Mouse (Mus musculus) embryo, embryonic 9.5 days (tissue): ENCODE data around the gene Rbp2.

Experiments
- DNase-seq: peaks from one replicate; pipeline ENCODE4 v3.0.0-alpha.2; 2017; ENCODE audit errors: extremely low spot score

Rbp2 gene

GRCm38 (mm10) chr9:98485815-98486214, at the start of gene Rbp2:
Gene Rbp2 (plus strand): TSS chr9:98486115.
- DNase-seq = no peak

GRCm38 (mm10) chr9:98437819-98438218, 48.1 kb upstream of the Rbp2 start:
- no peak for DNase-seq

DNA sequence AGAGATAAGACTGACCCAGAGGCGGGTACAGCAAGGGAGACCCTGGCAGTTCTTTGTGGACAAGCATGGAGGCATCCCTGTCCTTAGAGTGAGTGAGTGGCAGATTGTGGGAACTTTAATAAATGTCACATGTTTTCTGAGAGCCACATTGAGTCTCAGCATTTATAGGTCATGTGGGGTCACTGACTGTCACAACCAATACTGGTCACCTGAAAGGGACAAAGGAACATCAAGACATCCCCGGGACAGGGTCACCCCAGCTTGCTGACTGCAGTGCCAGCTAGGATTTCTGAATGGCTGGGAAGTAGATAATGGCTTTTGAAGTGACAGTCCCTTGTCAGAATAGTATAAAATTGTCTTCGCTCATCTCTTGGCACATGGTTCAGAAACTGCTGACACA, 46.8 kb upstream of the Rbp2 start:
- DNase-seq = no peak

DNA sequence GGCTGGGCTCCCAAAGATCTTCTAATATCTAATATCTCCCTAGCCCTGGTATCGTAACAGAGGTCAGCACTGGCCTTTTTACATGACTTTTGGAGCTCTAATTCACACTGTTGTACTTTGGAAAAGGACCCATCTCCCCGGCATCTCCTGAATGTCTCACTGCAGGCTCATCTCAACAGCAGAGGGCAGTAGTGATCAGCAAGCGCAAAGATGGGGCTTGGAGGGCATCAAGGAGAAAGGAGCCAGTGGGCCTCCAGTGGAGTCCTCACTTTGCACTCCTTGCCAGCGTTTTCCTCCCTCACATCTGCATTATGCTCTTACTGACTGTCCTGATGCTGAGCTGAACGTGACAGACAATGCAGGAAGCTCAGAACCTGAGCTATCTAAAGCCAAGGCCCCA, 43.3 kb upstream of the Rbp2 start:
- peak; percentile 47 for DNase-seq

GRCm38 (mm10) chr9:98445359-98446149, 40.4 kb upstream of the Rbp2 start:
- no peak for DNase-seq

DNA sequence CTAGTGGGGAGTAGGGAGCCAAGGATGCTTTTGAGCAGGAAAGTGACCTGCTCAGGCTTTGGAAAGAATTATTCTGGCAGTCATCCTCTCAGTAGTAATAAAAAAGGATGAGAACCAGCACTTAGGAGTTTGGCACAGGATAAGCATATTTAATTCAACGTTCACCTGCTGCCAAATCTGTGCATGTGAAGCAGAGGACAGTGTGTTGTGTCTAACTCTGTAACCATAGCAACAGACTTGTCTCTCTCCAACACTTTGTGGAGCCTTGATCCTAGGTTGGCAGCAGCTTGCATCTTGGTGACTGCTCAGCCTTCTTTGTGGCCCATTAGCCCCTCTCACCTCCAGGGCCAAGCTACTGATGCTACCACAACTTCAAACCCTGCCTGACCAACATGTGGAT, 34.9 kb upstream of the Rbp2 start:
- no peak for DNase-seq

- DNase-seq = no peak
These were observed 19.2 kb upstream of the Rbp2 start for GRCm38 (mm10) chr9:98466709-98467108.

DNA sequence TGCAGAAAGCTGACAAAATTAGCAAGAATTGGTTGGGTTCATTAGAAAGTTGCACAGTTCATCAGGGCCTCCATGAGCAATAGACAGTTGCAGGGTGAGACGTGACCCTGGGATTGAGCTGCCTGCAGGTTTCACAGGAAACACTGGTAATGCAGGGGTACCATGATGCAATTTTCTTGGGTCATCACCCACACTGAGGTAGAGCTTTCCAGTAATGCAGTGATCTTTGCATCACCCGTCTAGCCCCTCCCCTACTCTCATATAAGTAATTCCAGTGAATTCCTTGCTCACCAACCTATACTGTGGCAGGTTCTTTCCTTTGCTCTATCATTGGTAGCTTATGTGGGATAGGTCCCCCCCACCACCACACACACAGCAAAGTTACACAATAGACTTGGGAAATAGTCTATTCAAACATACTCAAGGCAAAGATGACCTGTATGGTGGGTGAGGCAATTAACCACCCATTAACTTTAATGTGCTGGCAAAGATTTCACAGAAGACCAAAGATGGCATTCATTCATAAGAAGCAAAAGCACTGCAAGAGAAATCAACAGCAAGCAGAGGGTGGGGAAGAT, 5.7 kb upstream of the Rbp2 start:
- no peak for DNase-seq

- DNase-seq = no peak
These were observed 3.7 kb upstream of the Rbp2 start for GRCm38 (mm10) chr9:98482256-98482655.

- no peak for DNase-seq
These were observed 895 bp upstream of the Rbp2 start for GRCm38 (mm10) chr9:98485020-98485419.

DNA sequence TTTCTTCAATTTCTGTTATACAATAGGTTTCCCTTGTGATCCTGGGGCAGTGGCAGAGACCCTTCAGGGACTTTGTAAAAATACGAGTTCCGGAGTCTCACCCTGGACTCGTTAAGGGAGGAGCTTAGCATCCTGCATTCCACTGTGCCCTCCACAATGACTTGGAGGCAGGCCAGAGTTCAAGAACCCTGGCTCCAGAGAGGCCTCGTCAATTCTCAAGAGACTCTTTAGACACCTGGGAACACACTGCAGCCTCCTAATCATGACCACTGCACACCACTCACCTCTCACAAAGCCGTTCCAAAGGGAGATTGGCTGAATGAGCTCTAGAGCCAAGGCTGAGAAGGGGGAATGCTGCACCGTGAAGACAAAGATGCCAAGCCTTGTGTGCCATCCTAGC, 1.4 kb downstream of the Rbp2 start:
- no peak for DNase-seq

- no peak for DNase-seq
These were observed 3.6 kb downstream of the Rbp2 start for GRCm38 (mm10) chr9:98489532-98489931.

- DNase-seq = no peak
These were observed 4.2 kb downstream of the Rbp2 start for GRCm38 (mm10) chr9:98490128-98490527.

GRCm38 (mm10) chr9:98491071-98491470, 5.2 kb downstream of the Rbp2 start:
- DNase-seq = no peak

GRCm38 (mm10) chr9:98492212-98492611, 6.3 kb downstream of the Rbp2 start:
- DNase-seq = no peak

DNA sequence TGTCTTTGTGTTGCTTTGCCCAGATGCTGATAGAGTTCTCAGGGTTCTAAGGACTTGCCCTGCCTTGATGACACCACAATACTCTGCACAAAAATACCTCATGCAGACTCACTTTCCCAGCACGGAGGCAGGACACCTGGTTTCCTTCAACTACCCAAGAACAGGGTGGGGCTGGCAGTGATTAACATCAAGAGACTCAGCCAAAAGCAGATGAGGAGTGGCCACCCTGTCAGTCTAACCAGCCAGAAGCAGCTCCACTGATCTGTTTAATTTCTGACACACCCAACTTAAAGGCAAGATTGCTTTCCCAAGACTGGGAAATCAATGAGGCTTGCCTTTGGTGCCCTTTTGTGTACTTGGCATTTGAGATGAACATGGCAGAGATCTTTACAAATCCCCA, 6.9 kb downstream of the Rbp2 start:
- DNase-seq = no peak

- DNase-seq = no peak
These were observed 11.2 kb downstream of the Rbp2 start for GRCm38 (mm10) chr9:98497157-98497556.

DNA sequence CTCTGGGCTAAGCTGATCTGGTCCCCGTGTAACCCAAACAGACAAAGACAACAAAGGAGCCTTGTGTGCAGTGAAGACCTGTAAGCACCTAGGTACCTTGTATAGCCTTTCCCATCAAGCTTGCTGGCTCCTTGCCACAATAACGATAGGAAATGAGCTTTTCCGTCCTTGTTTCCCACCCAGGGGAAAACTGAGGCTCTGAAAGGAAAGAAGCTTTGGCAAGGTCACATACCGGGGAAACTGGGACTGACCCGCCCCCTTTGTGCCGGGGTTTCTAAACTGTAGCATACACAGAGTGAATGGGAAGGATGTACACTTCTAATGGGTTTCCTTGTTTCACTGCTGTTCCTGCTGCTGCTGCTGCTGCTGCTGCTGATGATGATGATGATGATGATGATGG, 12.1 kb downstream of the Rbp2 start:
- no peak for DNase-seq

GRCm38 (mm10) chr9:98498717-98499268, 12.9 kb downstream of the Rbp2 start:
- DNase-seq = no peak

DNA sequence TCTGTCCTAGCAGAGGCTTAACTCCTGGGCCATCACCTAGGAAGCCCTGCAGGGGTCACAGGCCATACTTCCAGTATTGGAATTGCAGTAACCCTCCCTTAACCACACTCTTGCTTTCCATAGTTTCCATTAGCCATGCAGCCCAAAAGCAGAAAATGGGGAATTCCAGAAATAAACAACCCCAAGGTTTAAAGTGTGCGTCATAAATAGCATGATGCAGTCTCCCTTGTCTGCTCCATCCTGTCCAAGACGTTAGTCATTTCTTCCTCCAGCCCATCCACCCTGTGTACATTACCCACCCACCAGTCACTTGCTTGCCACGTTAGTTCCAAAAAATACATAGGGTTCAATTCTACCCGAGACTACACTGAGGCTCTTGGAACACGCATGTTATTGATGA, 13.7 kb downstream of the Rbp2 start:
- DNase-seq = no peak

- DNase-seq = no peak
These were observed 21.6 kb downstream of the Rbp2 start for GRCm38 (mm10) chr9:98507480-98507879.

DNA sequence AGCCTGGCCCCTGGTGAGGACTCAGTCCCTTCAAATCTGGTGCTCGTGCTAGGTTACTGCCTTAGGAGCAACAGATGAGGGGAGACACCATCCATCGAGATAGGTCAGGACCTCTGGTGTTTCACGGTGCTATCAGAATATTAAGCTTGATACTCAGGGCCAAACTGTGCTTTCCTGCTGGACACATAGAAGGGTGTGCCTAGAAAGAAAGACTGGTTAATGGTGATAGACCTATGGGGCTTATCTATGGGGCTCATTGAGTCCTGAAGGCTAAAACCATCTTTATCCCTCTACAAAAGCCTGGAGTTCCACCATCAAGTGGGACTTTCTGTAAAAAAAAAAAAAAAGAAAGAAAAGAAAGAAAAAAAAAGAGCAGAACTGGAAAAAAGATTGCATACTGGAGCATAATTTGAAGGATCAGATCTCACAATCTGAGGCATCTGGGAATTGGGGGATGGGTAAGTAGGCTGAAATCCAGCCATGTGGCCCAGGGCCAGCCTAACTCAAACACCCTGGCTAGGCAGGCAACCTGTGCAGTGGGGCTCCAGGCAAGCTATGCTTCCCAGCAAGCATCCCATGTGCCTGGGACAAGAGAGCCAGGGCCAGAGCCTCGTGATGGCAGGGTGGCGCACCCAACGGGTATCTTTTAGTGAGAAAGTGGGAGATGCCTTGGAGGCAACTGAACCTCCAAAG, 24.6 kb downstream of the Rbp2 start:
- DNase-seq = no peak

GRCm38 (mm10) chr9:98523872-98524271, 38.0 kb downstream of the Rbp2 start:
- DNase-seq = no peak
